Mouse (Mus musculus) stomach, embryonic 15.5 days (tissue): ENCODE data around the gene Olfr1325. TPM values are rescaled to one million over a fixed set of nuclear protein-coding genes. Genes with fewer than 3 reads are reported as not detected.
"Not testable (repeated sequence)": the region's sequence is repeated elsewhere in the genome, so short reads cannot be mapped to it uniquely, and the experiment has no call there.

Experiments
- ATAC-seq: fragments of 200-750 bp; cut with Nextera tagmentation; 2 replicates; pipeline ENCODE4 v1.8.0; 2017; ENCODE audit warnings: low read depth, moderate number of reproducible peaks, moderate TSS enrichment; ENCODE audit not compliant: insufficient read depth, low FRiP score
- H3K27ac ChIP-seq: fragments of 300-500 bp; sonication (generic); 2 replicates; pipeline ENCODE4 v1.5.1; 2015; ENCODE audit warnings: mild to moderate bottlenecking, inconsistent platforms
- H3K27me3 ChIP-seq: fragments of 300-500 bp; sonication (generic); replicated peaks from 2 replicates; pipeline ENCODE4 v1.6.1; 2015; ENCODE audit warnings: inconsistent platforms
- H3K36me3 ChIP-seq: fragments of 300-500 bp; sonication (generic); 2 replicates; pipeline ENCODE4 v1.6.1; 2015; ENCODE audit warnings: inconsistent platforms
- H3K4me1 ChIP-seq: fragments of 300-500 bp; sonication (generic); 2 replicates; pipeline ENCODE4 v1.6.1; 2015; ENCODE audit warnings: inconsistent platforms
- H3K4me2 ChIP-seq: fragments of 300-500 bp; sonication (generic); 2 replicates; pipeline ENCODE4 v1.6.1; 2015; ENCODE audit warnings: mild to moderate bottlenecking, inconsistent platforms
- H3K4me3 ChIP-seq: fragments of 300-500 bp; sonication (generic); replicated peaks from 2 replicates; pipeline ENCODE4 v1.5.1; 2015; ENCODE audit warnings: inconsistent platforms
- H3K9ac ChIP-seq: fragments of 300-500 bp; sonication (generic); 2 replicates; pipeline ENCODE4 v1.6.1; 2015; ENCODE audit warnings: inconsistent platforms
- H3K9me3 ChIP-seq: fragments of 300-500 bp; sonication (generic); 2 replicates; pipeline ENCODE4 v1.6.1; 2016; ENCODE audit warnings: inconsistent platforms
- WGBS: fragments of 180-500 bp; shearing (Covaris S2); methylation state at CpG from one replicate; pipeline ENCODE4 v1.1.7; 2015; 5-methylcytosine and 5-hydroxymethylcytosine counted together
- polyA plus RNA-seq: library from polyadenylated mRNA; unstranded; fragments of >200 nt; fragmentation: Nextera tagmentation; extraction: Ambion mirVana; gene quantifications from 2 replicates; pipeline ENCODE4 v1.2.1, GENCODE M21; 2015

Olfr1325 gene
- not detected in 2 replicates for polyA plus RNA-seq

GRCm38 (mm10) chrX:74592379-74592778, at the start of gene Olfr1325:
Gene Olfr1325 (plus strand): TSS chrX:74592679.
- H3K36me3 ChIP-seq = no peaks in the 10 kb centered on the region
- ATAC-seq = no peak
- H3K9ac ChIP-seq = no peak within 1 kb of the TSS
- H3K4me1 ChIP-seq = no peaks in the 10 kb centered on the region
- H3K4me2 ChIP-seq = no peak within 1 kb of the TSS
- no peak within 1 kb of the TSS for H3K27ac ChIP-seq
- H3K4me3 ChIP-seq = no peak within 1 kb of the TSS
- no peaks in the 10 kb centered on the region for H3K9me3 ChIP-seq
- H3K27me3 ChIP-seq = no peaks in the 10 kb centered on the region
- WGBS = 82% methylated on average over 2 of the region's 2 CpGs

- Histone ChIP-seq H3K4me1 (no peaks in the 10 kb centered on the region), H3K27ac (no peak within 1 kb of the TSS), H3K9ac (no peak within 1 kb of the TSS), H3K4me3 (no peak within 1 kb of the TSS), H3K4me2 (no peak within 1 kb of the TSS), H3K9me3 (no peaks in the 10 kb centered on the region), H3K36me3 (no peaks in the 10 kb centered on the region), H3K27me3 (no peaks in the 10 kb centered on the region)
- ATAC-seq = no peak
Measured at GRCm38 (mm10) chrX:74574788-74575187, 17.7 kb upstream of the Olfr1325 start, which contains the start of gene Olfr1326-ps1. Gene Olfr1326-ps1 (minus strand): TSS chrX:74574888.

GRCm38 (mm10) chrX:74645466-74646323, 53.2 kb downstream of the Olfr1325 start, which contains the start of gene Gm5640:
Gene Gm5640 (minus strand): TSS chrX:74645635.
- H3K4me1 ChIP-seq, H3K4me2 ChIP-seq, H3K36me3 ChIP-seq, H3K4me3 ChIP-seq, H3K9ac ChIP-seq, H3K9me3 ChIP-seq, H3K27me3 ChIP-seq, H3K27ac ChIP-seq: not testable (repeated sequence)
- peak; percentile 27; the same call in 1 of the 2 replicates for ATAC-seq
- 70% methylated on average over 2 of the region's 5 CpGs for WGBS

GRCm38 (mm10) chrX:74646393-74646792, 53.9 kb downstream of the Olfr1325 start:
- not testable (repeated sequence) for H3K4me2 ChIP-seq, H3K9ac ChIP-seq, H3K27ac ChIP-seq, H3K36me3 ChIP-seq, H3K27me3 ChIP-seq, H3K4me3 ChIP-seq, ATAC-seq, H3K9me3 ChIP-seq, H3K4me1 ChIP-seq
- no CpG with 5 or more reads among the region's 1 CpGs for WGBS

Other genes with a start within 250 kb of the Olfr1325 start
- gene Lage3, start 239.1 kb upstream of the Olfr1325 start, polyA plus RNA-seq = 95.8 and 107 TPM in 2 replicates
- 63.3 and 67.0 TPM in 2 replicates for gene Ubl4a, start 219.5 kb upstream of the Olfr1325 start, polyA plus RNA-seq
- gene Slc10a3, start 219.3 kb upstream of the Olfr1325 start, polyA plus RNA-seq = 17.8 and 17.9 TPM in 2 replicates
- 36.0 and 36.1 TPM in 2 replicates for gene Fam3a, start 199.4 kb upstream of the Olfr1325 start, polyA plus RNA-seq
- gene Ikbkg, start 199.4 kb upstream of the Olfr1325 start, polyA plus RNA-seq = 19.9 and 20.1 TPM in 2 replicates
- 71.1 and 76.5 TPM in 2 replicates for gene G6pdx, start 163.5 kb upstream of the Olfr1325 start, polyA plus RNA-seq
- not detected in 2 replicates for gene Gm6880, start 111.3 kb upstream of the Olfr1325 start, polyA plus RNA-seq
- not detected in 2 replicates for gene Olfr1326-ps1, start 17.8 kb upstream of the Olfr1325 start, polyA plus RNA-seq
- gene Gm5640, start 53.0 kb downstream of the Olfr1325 start, polyA plus RNA-seq = not detected in 2 replicates
- not detected in 2 replicates for gene Gm6890, start 148.2 kb downstream of the Olfr1325 start, polyA plus RNA-seq
- gene Gm5936, start 244.5 kb downstream of the Olfr1325 start, polyA plus RNA-seq = not detected in 2 replicates